Mouse (Mus musculus) T-helper 1 cell (primary cell): ENCODE measurements around the gene Cd36.

Source experiments
- in situ Hi-C: fragments of 300-600 bp; cut with MboI, MseI; formaldehyde crosslinking; loops from one replicate; pipeline ENCODE4 v1.15.1; 2025; ENCODE audit warnings: high pct_unique_total_duplicates

The Cd36 gene

GRCm38 (mm10) chr5:17858399-17858798 is 30.2 kb downstream of the Cd36 start:
- in situ Hi-C loops: no loop called here

- in situ Hi-C loops: no loop called here
Observed at GRCm38 (mm10) chr5:17857871-17858270, 30.7 kb downstream of the Cd36 start.

- in situ Hi-C loops: no loop called here
Observed at GRCm38 (mm10) chr5:17857262-17857661, 31.3 kb downstream of the Cd36 start.

GRCm38 (mm10) chr5:17854127-17854923 is 34.3 kb downstream of the Cd36 start:
- in situ Hi-C loops: no loop called here

GRCm38 (mm10) chr5:17850582-17850981 is 38.0 kb downstream of the Cd36 start:
- in situ Hi-C loops: no loop called here

GRCm38 (mm10) chr5:17849582-17849981 is 39.0 kb downstream of the Cd36 start:
- in situ Hi-C loops: no loop called here

GRCm38 (mm10) chr5:17848733-17849132 is 39.9 kb downstream of the Cd36 start:
- in situ Hi-C loops: no loop called here

- in situ Hi-C loops: no loop called here
Observed at GRCm38 (mm10) chr5:17848267-17848666, 40.3 kb downstream of the Cd36 start.

- in situ Hi-C loops: no loop called here
Observed at GRCm38 (mm10) chr5:17843921-17844320, 44.7 kb downstream of the Cd36 start.

- in situ Hi-C loops: no loop called here
Observed at GRCm38 (mm10) chr5:17843316-17843715, 45.3 kb downstream of the Cd36 start.

- in situ Hi-C loops: no loop called here
Observed at GRCm38 (mm10) chr5:17842111-17842729, 46.4 kb downstream of the Cd36 start.

GRCm38 (mm10) chr5:17839549-17839948 is 49.1 kb downstream of the Cd36 start:
- in situ Hi-C loops: no loop called here

GRCm38 (mm10) chr5:17836408-17836807 is 52.2 kb downstream of the Cd36 start:
- in situ Hi-C loops: no loop called here

- in situ Hi-C loops: no loop called here
Observed at GRCm38 (mm10) chr5:17835302-17836097, 53.1 kb downstream of the Cd36 start.

GRCm38 (mm10) chr5:17833797-17834196 is 54.8 kb downstream of the Cd36 start:
- in situ Hi-C loops: no loop called here

- in situ Hi-C loops: no loop called here
Observed at GRCm38 (mm10) chr5:17830536-17830935, 58.1 kb downstream of the Cd36 start.

- in situ Hi-C loops: no loop called here
Observed at GRCm38 (mm10) chr5:17828713-17829544, 59.7 kb downstream of the Cd36 start.

GRCm38 (mm10) chr5:17821395-17821794 is 67.2 kb downstream of the Cd36 start:
- in situ Hi-C loops: no loop called here

GRCm38 (mm10) chr5:17820239-17820999 is 68.2 kb downstream of the Cd36 start:
- in situ Hi-C loops: no loop called here

GRCm38 (mm10) chr5:17816170-17816569 is 72.4 kb downstream of the Cd36 start:
- in situ Hi-C loops: no loop called here

GRCm38 (mm10) chr5:17810336-17810735 is 78.3 kb downstream of the Cd36 start:
- in situ Hi-C loops: no loop called here
